Mouse (Mus musculus): ENCODE results near the gene Slc25a12.

DNA sequence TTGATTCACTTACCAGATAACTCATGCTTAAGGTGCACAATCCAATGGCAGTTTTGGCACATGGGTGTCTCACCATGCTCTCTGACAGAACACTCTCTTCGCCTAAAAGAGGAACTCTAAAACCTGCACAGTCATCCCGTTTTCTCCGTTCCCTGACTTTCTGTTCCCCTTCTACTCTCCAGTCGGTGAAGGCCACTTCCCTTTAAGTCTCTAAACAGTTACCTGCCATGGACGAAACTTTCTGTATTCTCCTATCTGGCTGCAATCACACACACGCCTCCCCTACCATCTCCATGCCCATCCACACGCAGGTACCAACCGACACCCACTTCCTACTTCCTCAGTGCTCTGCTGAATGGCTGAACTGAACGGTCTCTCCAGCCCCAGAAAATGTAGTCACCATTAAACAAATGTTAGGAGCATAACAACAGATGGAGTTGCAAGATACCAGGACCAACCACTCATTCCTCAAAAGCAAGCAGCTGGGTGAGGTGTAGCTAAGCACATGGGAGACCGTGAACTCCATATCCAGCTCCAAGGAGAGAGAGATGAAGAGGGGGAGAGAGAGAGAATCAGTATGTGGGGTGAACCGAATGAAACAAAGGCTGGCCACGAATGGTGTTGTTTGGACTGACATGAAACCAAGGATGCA lies 29.3 kb downstream of the Slc25a12 start:
- no peak for TF ChIP-seq CTCF (IDR thresholded peaks at IDR 0.05; ENCODE audit: extremely low read depth, insufficient read length, insufficient replicate concordance, low read depth, low read length)
- no peak for TF ChIP-seq POLR2A (IDR thresholded peaks at IDR 0.05; ENCODE audit: low read depth, low read length)

Measured in small intestine, adult 2 months (tissue).